Mouse (Mus musculus) left cerebral cortex, postnatal 4 days (tissue): ENCODE results near the gene Gm11034. TPM values are rescaled to one million over a fixed set of nuclear protein-coding genes. Genes with fewer than 3 reads are reported as not detected.

Experiments
- DNase-seq: peaks from one replicate; pipeline ENCODE4 v3.0.0-alpha.2; 2022
- intact Hi-C: fragments of 180-260 bp; cut with DNase I; formaldehyde crosslinking; loops from one replicate; pipeline ENCODE4 v1.15.1; 2025
- total RNA-seq, 2 experiments: library from RNA; stranded (reverse); gene quantifications; 2 replicates each; pipeline ENCODE4 v1.2.3; 2021

Gene Gm11034
- not detected for total RNA-seq

- no peak for DNase-seq
- intact Hi-C loops: no loop called here
Measured at GRCm38 (mm10) chr8:72213536-72213935, at the start of gene Gm11034. TSS of gene Gm11034 (minus strand) at chr8:72213636.

GRCm38 (mm10) chr8:72262756-72263155, 49.3 kb upstream of the Gm11034 start:
- no peak for DNase-seq
- intact Hi-C loops: loop anchor here (10.0 kb wide), 1 partner anchor 102 kb away; no protein-coding TSS in a partner anchor

GRCm38 (mm10) chr8:72261872-72262271, 48.4 kb upstream of the Gm11034 start:
- no peak for DNase-seq
- intact Hi-C loops: loop anchor here (10.0 kb wide), 1 partner anchor 103 kb away; no protein-coding TSS in a partner anchor

- DNase-seq: no peak
- intact Hi-C loops: loop anchor here (10.0 kb wide), 1 partner anchor 103 kb away; no protein-coding TSS in a partner anchor
Measured at GRCm38 (mm10) chr8:72261431-72261830, 48.0 kb upstream of the Gm11034 start.

GRCm38 (mm10) chr8:72261019-72261418, 47.6 kb upstream of the Gm11034 start:
- DNase-seq: peak; percentile 48
- intact Hi-C loops: loop anchor here (10.0 kb wide), 1 partner anchor 104 kb away; no protein-coding TSS in a partner anchor

GRCm38 (mm10) chr8:72260585-72260984, 47.1 kb upstream of the Gm11034 start:
- intact Hi-C loops: loop anchor here (10.0 kb wide), 1 partner anchor 104 kb away; no protein-coding TSS in a partner anchor
- no peak for DNase-seq

- no peak for DNase-seq
- intact Hi-C loops: loop anchor here (10.0 kb wide), 1 partner anchor 105 kb away; no protein-coding TSS in a partner anchor
Measured at GRCm38 (mm10) chr8:72259862-72260261, 46.4 kb upstream of the Gm11034 start.

- intact Hi-C loops: no loop called here
- DNase-seq: no peak
Measured at GRCm38 (mm10) chr8:72257902-72258238, 44.4 kb upstream of the Gm11034 start.

- DNase-seq: peak; percentile 56
- intact Hi-C loops: no loop called here
Measured at GRCm38 (mm10) chr8:72257171-72257901, 43.9 kb upstream of the Gm11034 start.

- intact Hi-C loops: no loop called here
- no peak for DNase-seq
Measured at GRCm38 (mm10) chr8:72244610-72245009, 31.2 kb upstream of the Gm11034 start.

- DNase-seq: no peak
- intact Hi-C loops: no loop called here
Measured at GRCm38 (mm10) chr8:72242226-72242625, 28.8 kb upstream of the Gm11034 start.

GRCm38 (mm10) chr8:72240951-72241350, 27.5 kb upstream of the Gm11034 start:
- DNase-seq: no peak

GRCm38 (mm10) chr8:72240403-72240763, 26.9 kb upstream of the Gm11034 start:
- intact Hi-C loops: no loop called here
- DNase-seq: no peak

More at GRCm38 (mm10) chr8:72240951-72241350, 27.5 kb upstream of the Gm11034 start:
- intact Hi-C loops: no loop called here

GRCm38 (mm10) chr8:72239499-72240402, 26.3 kb upstream of the Gm11034 start, which contains the start of gene Ap1m1:
TSS of gene Ap1m1 (plus strand) at chr8:72240018.
- peak; percentile 99 for DNase-seq
- intact Hi-C loops: no loop called here

GRCm38 (mm10) chr8:72222656-72223055, 9.2 kb upstream of the Gm11034 start:
- intact Hi-C loops: no loop called here
- DNase-seq: no peak

GRCm38 (mm10) chr8:72220758-72221157, 7.3 kb upstream of the Gm11034 start:
- intact Hi-C loops: no loop called here
- no peak for DNase-seq

- DNase-seq: peak; percentile 89
- intact Hi-C loops: no loop called here
Measured at GRCm38 (mm10) chr8:72219541-72220363, 6.3 kb upstream of the Gm11034 start, which contains the start of gene Fam32a. TSS of gene Fam32a (plus strand) at chr8:72219730.

- DNase-seq: no peak
- intact Hi-C loops: no loop called here
Measured at GRCm38 (mm10) chr8:72218781-72219540, 5.5 kb upstream of the Gm11034 start.

- intact Hi-C loops: no loop called here
- no peak for DNase-seq
Measured at GRCm38 (mm10) chr8:72215871-72216270, 2.4 kb upstream of the Gm11034 start.

- no peak for DNase-seq
- intact Hi-C loops: no loop called here
Measured at GRCm38 (mm10) chr8:72215060-72215459, 1.6 kb upstream of the Gm11034 start.
